Mouse (Mus musculus): Measurements from ENCODE around the gene M1ap.

M1ap gene

DNA sequence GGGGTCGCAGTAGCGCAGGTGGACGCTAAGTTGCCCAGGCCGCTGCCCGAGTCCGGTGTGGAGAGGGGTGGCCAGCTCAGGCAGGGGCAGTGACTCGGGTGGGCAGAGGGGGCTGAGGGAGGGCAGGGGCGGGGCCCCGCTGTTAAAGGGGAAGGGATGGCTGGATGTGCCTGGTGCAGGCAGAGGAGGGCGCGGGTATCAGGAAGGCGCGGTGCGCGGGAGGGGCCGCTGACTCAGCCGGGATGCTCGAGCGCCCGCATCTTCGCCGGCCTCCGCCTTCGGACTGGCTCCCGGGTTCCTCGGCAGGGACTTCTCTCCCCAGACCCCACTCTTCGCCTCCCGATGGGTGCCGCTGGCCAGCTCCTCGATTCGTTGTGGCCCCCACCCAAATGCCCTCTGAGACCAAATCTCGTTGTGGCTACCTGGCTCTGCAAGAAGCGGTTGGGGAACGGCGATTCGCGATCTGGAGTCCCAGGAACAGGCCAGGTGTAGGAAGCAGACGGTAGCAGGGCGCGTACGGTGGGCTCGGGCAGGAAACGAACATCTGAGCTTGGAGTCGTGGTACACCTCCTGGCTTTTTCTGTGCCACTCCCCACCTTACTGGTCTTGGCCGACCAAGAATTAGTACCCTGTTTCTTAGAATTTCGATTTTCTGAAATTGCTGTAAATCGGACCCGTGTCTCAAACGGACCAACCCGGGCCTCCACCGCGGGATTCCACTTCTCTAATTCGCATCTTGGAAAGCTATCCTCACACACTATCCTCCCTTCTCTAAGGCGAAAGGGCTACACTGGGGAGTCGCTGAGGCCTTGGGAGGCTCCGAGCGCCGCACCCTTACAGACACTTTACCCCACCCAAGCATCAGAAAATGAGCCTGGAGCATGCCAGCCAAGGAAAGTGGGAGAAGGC, 123.9 kb downstream of the M1ap start:
- DNase-seq (ENCODE audit: low spot score): peak; percentile 15

DNA sequence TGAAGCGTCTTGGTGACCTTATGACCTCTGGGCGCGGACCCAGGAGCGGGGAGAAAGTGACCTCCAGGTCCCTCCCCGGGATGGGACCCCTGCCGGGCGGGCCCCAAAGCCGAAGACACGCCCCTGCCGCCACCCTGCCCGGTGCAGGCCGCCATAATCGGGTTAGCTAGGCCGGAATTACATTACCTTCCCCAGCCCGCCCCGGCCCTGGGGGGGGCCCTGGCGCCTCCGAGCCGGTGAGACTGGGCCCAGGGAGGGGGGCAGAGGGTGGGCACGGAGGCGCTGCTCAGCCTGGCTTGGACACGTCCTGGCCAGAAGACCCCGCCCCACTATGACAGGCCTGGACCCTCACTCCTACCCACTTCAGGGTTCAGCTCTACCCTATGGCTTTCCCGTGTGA, 124.5 kb downstream of the M1ap start:
- no peak for DNase-seq (ENCODE audit: low spot score)

DNA sequence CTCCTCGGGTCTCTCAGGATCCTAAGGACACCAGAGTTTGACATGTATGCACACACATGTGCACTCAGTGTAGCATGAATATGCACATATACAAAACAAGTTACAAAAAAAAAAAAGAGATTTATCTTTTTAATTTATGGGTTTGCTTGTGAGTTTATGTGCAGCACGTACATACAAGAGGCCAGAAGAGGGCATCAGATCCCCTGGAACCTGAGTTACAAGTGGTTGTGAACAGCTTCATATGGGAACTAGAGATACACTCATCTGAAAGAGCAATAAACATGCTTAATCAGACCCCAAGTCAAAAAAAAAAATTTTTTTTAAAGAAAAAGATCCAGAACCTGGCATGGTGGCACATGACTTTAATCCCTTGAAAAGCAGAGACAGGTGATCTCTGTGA, 128.3 kb downstream of the M1ap start:
- no peak for DNase-seq (ENCODE audit: low spot score)

DNA sequence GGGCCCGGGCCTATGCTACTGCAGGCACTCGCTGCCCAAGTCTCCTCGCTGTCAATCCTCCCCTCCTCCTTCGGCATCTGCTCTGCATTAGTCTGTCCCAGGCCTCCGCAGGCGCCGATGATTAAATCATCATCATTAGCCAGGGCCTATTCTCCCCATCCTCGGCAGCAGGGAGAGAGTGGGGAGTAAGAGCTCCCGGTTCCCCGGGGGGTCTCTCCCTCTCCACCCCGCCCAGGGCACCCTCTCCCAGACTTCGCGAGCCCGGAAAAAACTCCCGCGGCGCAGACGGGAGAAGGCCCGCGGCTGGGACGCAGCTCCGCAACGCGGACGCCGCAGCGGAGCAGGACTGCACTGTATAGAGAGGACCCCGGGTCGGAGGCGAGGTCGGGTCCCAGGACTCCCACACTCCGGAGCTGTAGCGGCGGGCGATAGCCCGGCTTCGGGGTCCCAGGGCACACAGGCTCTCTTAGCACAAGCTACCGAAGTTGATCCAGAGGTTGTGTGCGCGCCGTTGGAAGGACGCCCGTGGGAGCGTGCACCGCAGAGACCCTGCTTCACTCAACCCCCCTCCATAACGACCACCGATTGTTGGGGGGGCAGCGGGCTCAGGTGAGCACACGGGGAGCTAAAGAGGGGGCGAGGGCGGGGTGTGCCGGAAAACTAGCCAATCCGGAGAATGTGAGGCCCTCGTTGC, 131.1 kb downstream of the M1ap start, which contains the start of gene Pcgf1:
Gene Pcgf1 (plus strand): TSS at position 240 of the 694 bp plus-strand sequence.
- peak; percentile 20 for DNase-seq (ENCODE audit: low spot score)

DNA sequence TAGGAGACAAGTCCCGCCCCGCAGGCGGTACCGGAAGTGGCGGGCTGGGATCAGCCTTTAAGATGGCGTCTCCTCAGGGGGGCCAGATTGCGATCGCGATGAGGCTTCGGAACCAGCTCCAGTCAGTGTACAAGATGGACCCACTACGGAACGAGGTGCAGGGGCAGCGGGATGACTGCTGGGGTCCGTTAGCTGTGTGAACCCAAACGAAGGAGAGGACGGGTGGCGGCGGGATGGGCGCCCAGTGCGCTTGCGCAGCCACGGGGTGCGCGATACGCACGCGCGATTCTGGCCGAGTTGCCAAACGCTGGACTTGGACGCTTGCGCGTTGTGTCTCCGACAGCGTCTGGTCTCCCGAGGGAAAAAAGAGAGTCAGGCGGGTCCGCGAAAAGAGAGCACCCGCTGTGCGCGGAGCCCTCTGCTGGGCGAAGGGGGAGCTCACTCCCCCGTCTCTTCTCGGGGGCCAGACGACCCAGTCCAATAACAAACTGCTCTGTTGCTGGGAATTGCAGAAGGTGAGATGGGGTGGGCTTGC, 131.7 kb downstream of the M1ap start:
- DNase-seq (ENCODE audit: low spot score): peak; percentile 100
